Mouse (Mus musculus) stomach, postnatal 0 days (tissue): ENCODE measurements around the gene Slc6a11.

ENCODE experiments used
- CTCF ChIP-seq: IDR thresholded peaks from 2 replicates; pipeline ENCODE4 v1.5.1; 2016; ENCODE audit warnings: antibody characterized with exemption, low read depth, mild to moderate bottlenecking, moderate library complexity
- EP300 ChIP-seq: optimal IDR thresholded peaks from 2 replicates; pipeline ENCODE3; 2016; ENCODE audit warnings: antibody characterized with exemption

- TF ChIP-seq CTCF = no peak
- TF ChIP-seq EP300 = no peak
These were observed 24.7 kb downstream of the Slc6a11 start for GRCm38 (mm10) chr6:114155720-114156119.
